Mouse (Mus musculus) heart, adult 18-20 months (tissue): ENCODE results near the gene Olfr1416. TPM values are rescaled to one million over a fixed set of nuclear protein-coding genes. Genes with fewer than 3 reads are reported as not detected.

ENCODE experiments used
- DNase-seq, 2 experiments: peaks; one replicate each; pipeline ENCODE4 v3.0.0; 2021 to 2022; ENCODE audit warnings: mixed read lengths in 1 of 2
- microRNA-seq, 2 experiments: library from miRNA; unstranded; fragments of <30 nt; microRNA quantifications; one replicate each; pipeline ENCODE4 v1.2.0; 2022
- total RNA-seq, 2 experiments: library from RNA; stranded (reverse); gene quantifications; 2 replicates each; pipeline ENCODE4 v1.2.3; 2021

Olfr1416 gene
- total RNA-seq, 2 experiments from 2014 or later, result not detected

- DNase-seq, result no peak
Measured at GRCm38 (mm10) chr1:92432098-92432497, 52.8 kb downstream of the Olfr1416 start.

- DNase-seq, result no peak
Measured at GRCm38 (mm10) chr1:92431420-92431819, 53.5 kb downstream of the Olfr1416 start.

DNA sequence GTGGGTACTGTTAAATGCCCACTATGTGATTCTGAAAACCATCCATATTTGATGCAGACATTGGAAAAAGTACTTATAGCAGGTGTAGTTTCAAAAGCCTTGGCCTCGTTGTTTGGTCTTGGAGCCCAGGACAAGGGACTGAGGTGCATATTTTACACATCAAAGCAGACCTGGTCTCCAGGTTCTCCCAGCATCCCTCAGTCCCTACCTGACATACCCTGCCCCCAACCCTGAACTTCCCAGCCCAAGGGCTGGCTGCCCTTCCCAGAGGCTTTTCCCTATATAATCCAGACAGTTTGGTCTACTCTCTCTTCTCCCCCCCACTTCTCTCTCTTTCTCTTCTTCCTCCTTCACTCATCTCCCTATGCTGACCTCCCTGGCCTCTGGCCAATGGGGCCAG, 53.9 kb downstream of the Olfr1416 start:
- no peak for DNase-seq

Small RNA genes within 50 kb of the gene (microRNA-seq; reads per million reads assigned to microRNA genes)
- 3.5 to 4.9 reads per million in 2 experiments for gene Mir6900

Other genes with a start within 250 kb of the Olfr1416 start
- gene Ndufa10, start 11.3 kb downstream of the Olfr1416 start, total RNA-seq, result 1,000 to 10,000 TPM in 1 of 2 experiments, 100 to 1,000 TPM in 1; 883 to 1,003 TPM
- gene Olfr1415, start 11.0 kb upstream of the Olfr1416 start, total RNA-seq, result not detected
- gene Olfr1414, start 33.5 kb upstream of the Olfr1416 start, total RNA-seq, result not detected
- not detected for gene Olfr1413, start 86.2 kb upstream of the Olfr1416 start, total RNA-seq
- not detected for gene Olfr1412, start 100.7 kb upstream of the Olfr1416 start, total RNA-seq
- gene Olfr1411, start 109.3 kb upstream of the Olfr1416 start, total RNA-seq, result not detected
- gene Olfr1410, start 120.7 kb upstream of the Olfr1416 start, total RNA-seq, result not detected
- gene Olfr12, start 132.7 kb upstream of the Olfr1416 start, total RNA-seq, result not detected
- 100 to 1,000 TPM; 229 to 251 TPM for gene Cops9, start 156.9 kb upstream of the Olfr1416 start, total RNA-seq
- not detected for gene Otos, start 163.7 kb upstream of the Olfr1416 start, total RNA-seq